Mouse (Mus musculus): Measurements from ENCODE around the gene Abca14. TPM values are rescaled to one million over a fixed set of nuclear protein-coding genes. Genes with fewer than 3 reads are reported as not detected.
A peak's percentile ranks its signal among the peaks of the same experiment; 100 is the strongest.

The Abca14 gene
- polyA plus RNA-seq (2015; fragmentation: Nextera tagmentation; extraction: Ambion mirVana): not detected in 2 replicates

DNA sequence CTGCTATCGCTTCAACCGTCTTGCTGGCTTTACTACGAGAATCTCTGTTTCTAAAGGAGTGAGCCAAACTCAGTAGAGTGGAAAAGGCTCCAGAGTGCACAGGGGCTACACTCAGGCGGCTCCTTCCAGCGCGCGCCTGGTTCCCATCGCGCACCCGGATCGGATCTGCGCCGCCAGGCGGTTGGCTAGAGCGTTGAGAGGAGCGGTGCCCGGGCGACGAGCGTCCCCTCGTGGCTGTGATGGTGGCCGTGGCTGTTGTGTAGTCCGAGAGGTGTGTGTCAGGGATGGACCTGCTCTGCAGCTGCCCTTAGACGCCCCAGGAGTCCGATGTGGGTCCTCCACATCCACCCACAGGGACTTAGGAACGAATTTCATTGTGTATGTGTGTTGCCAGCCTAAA lies at the start of gene Abca14:
Abca14 (plus strand) TSS at position 173 of the 400 bp plus-strand sequence.
- Histone ChIP-seq H3K27ac (ENCODE audit: low read depth, low read length) (no peak within 1 kb of the TSS), H3K9ac (ENCODE audit: low read depth, low read length) (0 out of 2 replicates have a peak within 1 kb of the TSS, but pooled peaks have one; percentile 29), H3K4me3 (ENCODE audit: low read length) (no peak within 1 kb of the TSS), H3K27me3 (replicated peaks; ENCODE audit: control insufficient read depth, insufficient read depth, low read length) (peaks cover 13% of the 10 kb centered on the region), H3K4me2 (ENCODE audit: low read length) (peak within 1 kb of the TSS; percentile 28), H3K9me3 (ENCODE audit: control insufficient read depth, low read length) (no peaks in the 10 kb centered on the region), H3K36me3 (ENCODE audit: control insufficient read depth, insufficient read depth, low read length) (no peaks in the 10 kb centered on the region), H3K4me1 (ENCODE audit: control insufficient read depth, insufficient read depth, low read depth, low read length) (peaks cover 4% of the 10 kb centered on the region)
- WGBS: 4% methylated on average over 26 of the region's 26 CpGs
- ATAC-seq: peak; percentile 88

DNA sequence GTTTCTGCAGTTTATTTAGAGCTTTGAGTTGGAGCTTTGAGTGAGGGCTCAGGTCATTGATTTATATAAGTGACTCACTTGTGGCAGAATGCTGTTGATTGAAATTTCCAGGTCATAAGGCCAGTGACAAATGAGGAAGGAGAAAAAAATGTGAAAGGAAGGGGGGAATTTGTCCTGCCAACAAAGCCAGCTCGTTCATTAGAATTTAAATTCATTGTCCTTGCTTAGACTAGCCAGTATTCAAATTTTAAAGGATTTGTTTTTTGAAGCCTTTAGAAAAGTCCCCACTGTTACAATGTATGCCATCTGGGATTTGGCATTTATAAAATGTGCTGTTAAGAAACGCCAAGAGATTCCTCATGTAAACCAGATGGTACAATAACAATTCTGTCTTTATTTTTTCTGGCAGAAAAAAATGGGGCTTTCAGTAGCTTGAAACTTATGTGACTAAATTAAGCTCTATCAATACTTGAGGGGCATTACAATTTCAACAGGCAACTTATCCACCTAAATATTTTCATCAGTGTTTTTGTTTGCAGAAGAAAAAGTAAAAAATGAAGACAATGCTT lies 46.8 kb upstream of the Abca14 start:
- 14% methylated on average over 2 of the region's 2 CpGs for WGBS
- Histone ChIP-seq H3K4me2 (ENCODE audit: low read length) (no peak overlapping the region), H3K36me3 (ENCODE audit: control insufficient read depth, insufficient read depth, low read length) (no peaks in the 10 kb centered on the region), H3K9me3 (ENCODE audit: control insufficient read depth, low read length) (no peaks in the 10 kb centered on the region), H3K27ac (ENCODE audit: low read depth, low read length) (no peak overlapping the region), H3K27me3 (replicated peaks; ENCODE audit: control insufficient read depth, insufficient read depth, low read length) (no peaks in the 10 kb centered on the region), H3K4me1 (ENCODE audit: control insufficient read depth, insufficient read depth, low read depth, low read length) (0 out of 2 replicates have a peak, but pooled peaks cover 2% of the 10 kb centered on the region), H3K4me3 (ENCODE audit: low read length) (no peak overlapping the region), H3K9ac (ENCODE audit: low read depth, low read length) (no peak overlapping the region)
- no peak for ATAC-seq

GRCm38 (mm10) chr7:120157575-120158061 lies 46.1 kb upstream of the Abca14 start:
- ATAC-seq: no peak
- 27% methylated on average over 5 of the region's 5 CpGs for WGBS
- H3K4me3 ChIP-seq (ENCODE audit: low read length): no peak overlapping the region
- H3K9ac ChIP-seq (ENCODE audit: low read depth, low read length): no peak overlapping the region
- no peak overlapping the region for H3K27ac ChIP-seq (ENCODE audit: low read depth, low read length)
- H3K4me2 ChIP-seq (ENCODE audit: low read length): no peak overlapping the region
- H3K9me3 ChIP-seq (ENCODE audit: control insufficient read depth, low read length): no peaks in the 10 kb centered on the region
- H3K27me3 ChIP-seq (replicated peaks; ENCODE audit: control insufficient read depth, insufficient read depth, low read length): no peaks in the 10 kb centered on the region
- H3K4me1 ChIP-seq (ENCODE audit: control insufficient read depth, insufficient read depth, low read depth, low read length): 0 out of 2 replicates have a peak, but pooled peaks cover 2% of the 10 kb centered on the region
- no peaks in the 10 kb centered on the region for H3K36me3 ChIP-seq (ENCODE audit: control insufficient read depth, insufficient read depth, low read length)

GRCm38 (mm10) chr7:120158121-120158613 lies 45.6 kb upstream of the Abca14 start:
- H3K27me3 ChIP-seq (replicated peaks; ENCODE audit: control insufficient read depth, insufficient read depth, low read length): no peaks in the 10 kb centered on the region
- no peaks in the 10 kb centered on the region for H3K36me3 ChIP-seq (ENCODE audit: control insufficient read depth, insufficient read depth, low read length)
- ATAC-seq: 0 out of 2 replicates have a peak, but pooled peaks have one; percentile 27
- 0 out of 2 replicates have a peak, but pooled peaks cover 2% of the 10 kb centered on the region for H3K4me1 ChIP-seq (ENCODE audit: control insufficient read depth, insufficient read depth, low read depth, low read length)
- no peak overlapping the region for H3K4me2 ChIP-seq (ENCODE audit: low read length)
- 25% methylated on average over 4 of the region's 4 CpGs for WGBS
- no peaks in the 10 kb centered on the region for H3K9me3 ChIP-seq (ENCODE audit: control insufficient read depth, low read length)
- no peak overlapping the region for H3K27ac ChIP-seq (ENCODE audit: low read depth, low read length)
- no peak overlapping the region for H3K4me3 ChIP-seq (ENCODE audit: low read length)
- no peak overlapping the region for H3K9ac ChIP-seq (ENCODE audit: low read depth, low read length)

DNA sequence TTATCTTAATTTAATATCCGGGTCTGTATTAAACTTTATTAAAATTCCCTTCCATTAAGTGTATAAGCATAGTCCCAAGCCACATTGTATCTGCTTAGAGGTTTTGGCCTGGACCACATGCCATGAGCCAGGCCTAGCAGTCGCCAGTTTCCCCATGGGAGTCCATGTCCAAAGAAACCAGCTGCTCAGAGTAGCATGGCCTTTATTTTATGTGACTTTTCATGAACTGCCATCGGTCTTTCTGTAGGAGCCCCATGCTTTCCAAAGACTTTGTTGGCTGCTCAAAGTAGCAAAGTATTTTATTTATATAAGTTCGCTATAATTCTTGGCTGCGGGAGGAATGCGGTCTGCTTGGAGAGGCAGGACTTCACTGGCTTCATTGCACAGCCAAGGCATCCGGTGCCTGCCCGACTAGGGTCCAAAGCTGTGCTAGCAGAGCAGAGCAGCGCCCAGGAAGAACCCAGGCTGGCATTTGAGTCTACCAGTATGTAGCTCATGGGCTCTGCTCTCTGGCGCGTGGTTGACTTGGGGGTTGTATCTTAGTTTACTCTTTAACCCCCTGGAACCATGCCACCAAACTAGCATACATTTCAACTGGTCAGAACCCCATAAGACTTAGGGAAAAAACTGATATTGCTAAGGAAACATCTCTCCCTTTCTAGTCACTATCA lies 40.0 kb upstream of the Abca14 start:
- Histone ChIP-seq H3K9me3 (ENCODE audit: control insufficient read depth, low read length) (no peaks in the 10 kb centered on the region), H3K27ac (ENCODE audit: low read depth, low read length) (no peak overlapping the region), H3K4me1 (ENCODE audit: control insufficient read depth, insufficient read depth, low read depth, low read length) (no peaks in the 10 kb centered on the region), H3K27me3 (replicated peaks; ENCODE audit: control insufficient read depth, insufficient read depth, low read length) (no peaks in the 10 kb centered on the region), H3K36me3 (ENCODE audit: control insufficient read depth, insufficient read depth, low read length) (no peaks in the 10 kb centered on the region), H3K9ac (ENCODE audit: low read depth, low read length) (no peak overlapping the region), H3K4me3 (ENCODE audit: low read length) (no peak overlapping the region), H3K4me2 (ENCODE audit: low read length) (no peak overlapping the region)
- no peak for ATAC-seq
- WGBS: 87% methylated on average over 11 of the region's 11 CpGs

GRCm38 (mm10) chr7:120172188-120172700 lies 31.5 kb upstream of the Abca14 start:
- no peaks in the 10 kb centered on the region for H3K36me3 ChIP-seq (ENCODE audit: control insufficient read depth, insufficient read depth, low read length)

GRCm38 (mm10) chr7:120173603-120174244 lies 30.0 kb upstream of the Abca14 start, which contains the start of gene Anks4b:
TSS of gene Anks4b (plus strand) at chr7:120173858.
- Histone ChIP-seq H3K4me3 (ENCODE audit: low read length) (no peak within 1 kb of the TSS), H3K4me1 (ENCODE audit: control insufficient read depth, insufficient read depth, low read depth, low read length) (no peaks in the 10 kb centered on the region), H3K9ac (ENCODE audit: low read depth, low read length) (no peak within 1 kb of the TSS), H3K9me3 (ENCODE audit: control insufficient read depth, low read length) (no peaks in the 10 kb centered on the region), H3K36me3 (ENCODE audit: control insufficient read depth, insufficient read depth, low read length) (no peaks in the 10 kb centered on the region), H3K27ac (ENCODE audit: low read depth, low read length) (no peak within 1 kb of the TSS), H3K27me3 (replicated peaks; ENCODE audit: control insufficient read depth, insufficient read depth, low read length) (no peaks in the 10 kb centered on the region), H3K4me2 (ENCODE audit: low read length) (no peak within 1 kb of the TSS)
- WGBS: 84% methylated on average over 10 of the region's 10 CpGs
- ATAC-seq: no peak

More at GRCm38 (mm10) chr7:120172188-120172700, 31.5 kb upstream of the Abca14 start:
- H3K4me2 ChIP-seq (ENCODE audit: low read length): no peak overlapping the region
- no peak overlapping the region for H3K27ac ChIP-seq (ENCODE audit: low read depth, low read length)
- no peaks in the 10 kb centered on the region for H3K4me1 ChIP-seq (ENCODE audit: control insufficient read depth, insufficient read depth, low read depth, low read length)
- no peaks in the 10 kb centered on the region for H3K9me3 ChIP-seq (ENCODE audit: control insufficient read depth, low read length)
- H3K27me3 ChIP-seq (replicated peaks; ENCODE audit: control insufficient read depth, insufficient read depth, low read length): no peaks in the 10 kb centered on the region
- H3K4me3 ChIP-seq (ENCODE audit: low read length): no peak overlapping the region
- 87% methylated on average over 1 of the region's 1 CpGs for WGBS
- no peak overlapping the region for H3K9ac ChIP-seq (ENCODE audit: low read depth, low read length)
- ATAC-seq: no peak

GRCm38 (mm10) chr7:120174723-120175504 lies 28.8 kb upstream of the Abca14 start:
- Histone ChIP-seq H3K4me3 (ENCODE audit: low read length) (no peak overlapping the region), H3K9ac (ENCODE audit: low read depth, low read length) (no peak overlapping the region), H3K4me2 (ENCODE audit: low read length) (no peak overlapping the region), H3K36me3 (ENCODE audit: control insufficient read depth, insufficient read depth, low read length) (no peaks in the 10 kb centered on the region), H3K27ac (ENCODE audit: low read depth, low read length) (no peak overlapping the region), H3K9me3 (ENCODE audit: control insufficient read depth, low read length) (no peaks in the 10 kb centered on the region), H3K4me1 (ENCODE audit: control insufficient read depth, insufficient read depth, low read depth, low read length) (no peaks in the 10 kb centered on the region), H3K27me3 (replicated peaks; ENCODE audit: control insufficient read depth, insufficient read depth, low read length) (no peaks in the 10 kb centered on the region)
- ATAC-seq: no peak
- 89% methylated on average over 11 of the region's 11 CpGs for WGBS

Measured in hindbrain, embryonic 16.5 days (tissue).